Mouse (Mus musculus): ENCODE measurements at regions not wholly inside any gene's neighbourhood (a gene's known extent, or its start where the extent isn't known, plus 50 kb on each side); places are given as distances from the start of the nearest gene placed in this dataset.
A peak's percentile ranks its signal among the peaks of the same experiment; 100 is the strongest.

GRCm38 (mm10) chr3:130883928-130884327 lies 153.7 kb upstream of the Rpl34 start:
- ATAC-seq (ENCODE audit: extremely low read depth, insufficient number of reproducible peaks, low FRiP score, low TSS enrichment) = no peak
- H3K36me3 ChIP-seq = no peaks in the 10 kb centered on the region
- no peak overlapping the region for H3K9ac ChIP-seq
- no peak overlapping the region for H3K4me3 ChIP-seq
- peaks cover 7% of the 10 kb centered on the region for H3K4me1 ChIP-seq
- H3K27ac ChIP-seq (replicated peaks) = no peak overlapping the region
- H3K27me3 ChIP-seq (replicated peaks) = no peaks in the 10 kb centered on the region
- 32% methylated on average over 4 of the region's 4 CpGs for WGBS
- 0 out of 2 replicates have a peak, but pooled peaks cover 5% of the 10 kb centered on the region for H3K9me3 ChIP-seq
- H3K4me2 ChIP-seq = no peak overlapping the region

GRCm38 (mm10) chr3:130883319-130883718 lies 153.1 kb upstream of the Rpl34 start:
- H3K36me3 ChIP-seq = no peaks in the 10 kb centered on the region
- no peak overlapping the region for H3K27ac ChIP-seq (replicated peaks)
- H3K9ac ChIP-seq = no peak overlapping the region
- 0 out of 2 replicates have a peak, but pooled peaks cover 5% of the 10 kb centered on the region for H3K9me3 ChIP-seq
- 65% methylated on average over 6 of the region's 6 CpGs for WGBS
- no peak overlapping the region for H3K4me3 ChIP-seq
- peaks cover 14% of the 10 kb centered on the region for H3K4me1 ChIP-seq
- no peak for ATAC-seq (ENCODE audit: extremely low read depth, insufficient number of reproducible peaks, low FRiP score, low TSS enrichment)
- H3K27me3 ChIP-seq (replicated peaks) = no peaks in the 10 kb centered on the region
- H3K4me2 ChIP-seq = no peak overlapping the region

- ATAC-seq (ENCODE audit: extremely low read depth, insufficient number of reproducible peaks, low FRiP score, low TSS enrichment) = no peak
- no peak overlapping the region for H3K4me3 ChIP-seq
- H3K4me2 ChIP-seq = no peak overlapping the region
- no peaks in the 10 kb centered on the region for H3K9me3 ChIP-seq
- no peak overlapping the region for H3K27ac ChIP-seq (replicated peaks)
- peaks cover 20% of the 10 kb centered on the region for H3K4me1 ChIP-seq
- WGBS = 80% methylated on average over 6 of the region's 6 CpGs
- H3K9ac ChIP-seq = no peak overlapping the region
- H3K27me3 ChIP-seq (replicated peaks) = no peaks in the 10 kb centered on the region
- no peaks in the 10 kb centered on the region for H3K36me3 ChIP-seq
Observed at GRCm38 (mm10) chr3:130880482-130880881, 150.3 kb upstream of the Rpl34 start.

- Histone ChIP-seq H3K27ac (replicated peaks) (no peak overlapping the region; the same call in 1 of the 2 replicates), H3K4me2 (peak overlapping the region; percentile 60)
- 11% methylated on average over 8 of the region's 8 CpGs for WGBS
Observed at GRCm38 (mm10) chr3:130879463-130879862, 149.3 kb upstream of the Rpl34 start.

GRCm38 (mm10) chr3:130878834-130879233 lies 148.6 kb upstream of the Rpl34 start:
- no peak overlapping the region; the same call in 1 of the 2 replicates for H3K27ac ChIP-seq (replicated peaks)
- no peaks in the 10 kb centered on the region for H3K27me3 ChIP-seq (replicated peaks)
- no peaks in the 10 kb centered on the region for H3K36me3 ChIP-seq
- H3K9ac ChIP-seq = 0 out of 2 replicates have a peak overlapping the region, but pooled peaks have one; percentile 33
- H3K4me2 ChIP-seq = peak overlapping the region; percentile 60
- 46% methylated on average over 7 of the region's 7 CpGs for WGBS
- H3K9me3 ChIP-seq = no peaks in the 10 kb centered on the region
- no peak for ATAC-seq (ENCODE audit: extremely low read depth, insufficient number of reproducible peaks, low FRiP score, low TSS enrichment)
- peaks cover 20% of the 10 kb centered on the region for H3K4me1 ChIP-seq
- no peak overlapping the region for H3K4me3 ChIP-seq

More at GRCm38 (mm10) chr3:130879463-130879862, 149.3 kb upstream of the Rpl34 start:
- no peak; the same call in 1 of the 2 replicates for ATAC-seq (ENCODE audit: extremely low read depth, insufficient number of reproducible peaks, low FRiP score, low TSS enrichment)
- H3K4me1 ChIP-seq = peaks cover 20% of the 10 kb centered on the region
- H3K9me3 ChIP-seq = no peaks in the 10 kb centered on the region
- H3K9ac ChIP-seq = peak overlapping the region; percentile 33; the same call in 1 of the 2 replicates
- H3K36me3 ChIP-seq = no peaks in the 10 kb centered on the region
- no peaks in the 10 kb centered on the region for H3K27me3 ChIP-seq (replicated peaks)
- peak overlapping the region; percentile 16; the same call in 1 of the 2 replicates for H3K4me3 ChIP-seq

- WGBS = 50% methylated on average over 5 of the region's 5 CpGs
- Histone ChIP-seq H3K9me3 (no peaks in the 10 kb centered on the region), H3K9ac (no peak overlapping the region), H3K4me1 (peaks cover 20% of the 10 kb centered on the region), H3K27me3 (replicated peaks) (no peaks in the 10 kb centered on the region), H3K4me3 (no peak overlapping the region), H3K4me2 (no peak overlapping the region), H3K36me3 (no peaks in the 10 kb centered on the region), H3K27ac (replicated peaks) (0 out of 2 replicates have a peak overlapping the region, but pooled peaks have one; percentile 8)
- no peak for ATAC-seq (ENCODE audit: extremely low read depth, insufficient number of reproducible peaks, low FRiP score, low TSS enrichment)
Observed at GRCm38 (mm10) chr3:130877981-130878380, 147.8 kb upstream of the Rpl34 start.

GRCm38 (mm10) chr3:130873745-130874144 lies 143.5 kb upstream of the Rpl34 start:
- peaks cover 11% of the 10 kb centered on the region for H3K4me1 ChIP-seq
- no peaks in the 10 kb centered on the region for H3K27me3 ChIP-seq (replicated peaks)
- no peaks in the 10 kb centered on the region for H3K9me3 ChIP-seq
- 69% methylated on average over 11 of the region's 11 CpGs for WGBS
- no peak overlapping the region for H3K4me3 ChIP-seq
- H3K27ac ChIP-seq (replicated peaks) = no peak overlapping the region
- no peak overlapping the region for H3K4me2 ChIP-seq
- no peaks in the 10 kb centered on the region for H3K36me3 ChIP-seq
- no peak for ATAC-seq (ENCODE audit: extremely low read depth, insufficient number of reproducible peaks, low FRiP score, low TSS enrichment)
- no peak overlapping the region for H3K9ac ChIP-seq

GRCm38 (mm10) chr3:130866952-130867632 lies 136.9 kb upstream of the Rpl34 start:
- H3K4me2 ChIP-seq = no peak overlapping the region
- no peaks in the 10 kb centered on the region for H3K4me1 ChIP-seq

GRCm38 (mm10) chr3:130864783-130865182 lies 134.6 kb upstream of the Rpl34 start:
- no peak for ATAC-seq (ENCODE audit: extremely low read depth, insufficient number of reproducible peaks, low FRiP score, low TSS enrichment)
- no peak overlapping the region for H3K4me3 ChIP-seq
- no peak overlapping the region for H3K27ac ChIP-seq (replicated peaks)
- no peaks in the 10 kb centered on the region for H3K27me3 ChIP-seq (replicated peaks)
- no peak overlapping the region for H3K9ac ChIP-seq
- no peaks in the 10 kb centered on the region for H3K9me3 ChIP-seq
- H3K4me2 ChIP-seq = no peak overlapping the region
- no peaks in the 10 kb centered on the region for H3K36me3 ChIP-seq
- WGBS = 80% methylated on average over 1 of the region's 1 CpGs
- H3K4me1 ChIP-seq = no peaks in the 10 kb centered on the region

More at GRCm38 (mm10) chr3:130866952-130867632, 136.9 kb upstream of the Rpl34 start:
- Histone ChIP-seq H3K4me3 (no peak overlapping the region), H3K9ac (no peak overlapping the region), H3K27me3 (replicated peaks) (no peaks in the 10 kb centered on the region), H3K9me3 (no peaks in the 10 kb centered on the region), H3K36me3 (no peaks in the 10 kb centered on the region), H3K27ac (replicated peaks) (no peak overlapping the region)
- ATAC-seq (ENCODE audit: extremely low read depth, insufficient number of reproducible peaks, low FRiP score, low TSS enrichment) = no peak
- 74% methylated on average over 19 of the region's 19 CpGs for WGBS

- Histone ChIP-seq H3K9ac (no peak overlapping the region), H3K4me2 (no peak overlapping the region), H3K27me3 (replicated peaks) (no peaks in the 10 kb centered on the region), H3K4me1 (no peaks in the 10 kb centered on the region), H3K4me3 (no peak overlapping the region), H3K36me3 (no peaks in the 10 kb centered on the region), H3K9me3 (no peaks in the 10 kb centered on the region), H3K27ac (replicated peaks) (no peak overlapping the region)
- ATAC-seq (ENCODE audit: extremely low read depth, insufficient number of reproducible peaks, low FRiP score, low TSS enrichment) = no peak
- 87% methylated on average over 5 of the region's 5 CpGs for WGBS
Observed at GRCm38 (mm10) chr3:130863376-130863775, 133.2 kb upstream of the Rpl34 start.

GRCm38 (mm10) chr3:130860315-130860714 lies 130.1 kb upstream of the Rpl34 start:
- no peak overlapping the region for H3K9ac ChIP-seq
- H3K4me3 ChIP-seq = no peak overlapping the region
- no peak overlapping the region for H3K27ac ChIP-seq (replicated peaks)
- 67% methylated on average over 5 of the region's 5 CpGs for WGBS
- H3K9me3 ChIP-seq = no peaks in the 10 kb centered on the region
- H3K36me3 ChIP-seq = no peaks in the 10 kb centered on the region
- no peak overlapping the region for H3K4me2 ChIP-seq
- H3K27me3 ChIP-seq (replicated peaks) = no peaks in the 10 kb centered on the region
- no peak for ATAC-seq (ENCODE audit: extremely low read depth, insufficient number of reproducible peaks, low FRiP score, low TSS enrichment)
- H3K4me1 ChIP-seq = no peaks in the 10 kb centered on the region

GRCm38 (mm10) chr3:130853866-130854265 lies 123.7 kb upstream of the Rpl34 start:
- Histone ChIP-seq H3K27ac (replicated peaks) (no peak overlapping the region), H3K4me2 (no peak overlapping the region), H3K4me3 (no peak overlapping the region), H3K9me3 (no peaks in the 10 kb centered on the region), H3K4me1 (no peaks in the 10 kb centered on the region), H3K36me3 (no peaks in the 10 kb centered on the region), H3K27me3 (replicated peaks) (no peaks in the 10 kb centered on the region), H3K9ac (no peak overlapping the region)
- WGBS = 76% methylated on average over 9 of the region's 9 CpGs
- ATAC-seq (ENCODE audit: extremely low read depth, insufficient number of reproducible peaks, low FRiP score, low TSS enrichment) = no peak
